Mouse (Mus musculus) midbrain, embryonic 15.5 days (tissue): ENCODE measurements at regions not wholly inside any gene's neighbourhood (a gene's known extent, or its start where the extent isn't known, plus 50 kb on each side); places are given as distances from the start of the nearest gene placed in this dataset.

Experiments
- ATAC-seq: fragments of 200-750 bp; cut with Nextera tagmentation; replicated peaks from 2 replicates; pipeline ENCODE4 v1.8.0; 2017; ENCODE audit warnings: moderate TSS enrichment
- H3K27ac ChIP-seq: fragments of 300-500 bp; sonication (generic); 2 replicates; pipeline ENCODE4 v1.5.1; 2015; ENCODE audit warnings: mild to moderate bottlenecking, inconsistent platforms
- H3K27me3 ChIP-seq: fragments of 300-500 bp; sonication (generic); replicated peaks from 2 replicates; pipeline ENCODE4 v1.6.1; 2015; ENCODE audit warnings: inconsistent platforms
- H3K36me3 ChIP-seq: fragments of 300-500 bp; sonication (generic); replicated peaks from 2 replicates; pipeline ENCODE4 v1.6.1; 2015; ENCODE audit warnings: inconsistent platforms
- H3K4me1 ChIP-seq: fragments of 300-500 bp; sonication (generic); 2 replicates; pipeline ENCODE4 v1.6.1; 2015; ENCODE audit warnings: inconsistent platforms
- H3K4me2 ChIP-seq: fragments of 300-500 bp; sonication (generic); 2 replicates; pipeline ENCODE4 v1.6.1; 2015; ENCODE audit warnings: inconsistent platforms, mild to moderate bottlenecking, moderate library complexity
- H3K4me3 ChIP-seq: fragments of 300-500 bp; sonication (generic); 2 replicates; pipeline ENCODE4 v1.5.1; 2015; ENCODE audit warnings: mild to moderate bottlenecking, inconsistent platforms
- H3K9ac ChIP-seq: fragments of 300-500 bp; sonication (generic); 2 replicates; pipeline ENCODE4 v1.6.1; 2015; ENCODE audit warnings: mild to moderate bottlenecking, inconsistent platforms
- H3K9me3 ChIP-seq: fragments of 300-500 bp; sonication (generic); 2 replicates; pipeline ENCODE4 v1.6.1; 2016; ENCODE audit warnings: inconsistent platforms
- WGBS: fragments of 180-500 bp; shearing (Covaris S2); methylation state at CpG from one replicate; pipeline ENCODE4 v1.1.7; 2015; ENCODE audit warnings: mixed read lengths; 5-methylcytosine and 5-hydroxymethylcytosine counted together

- Histone ChIP-seq H3K4me1 (peaks cover 50% of the 10 kb centered on the region), H3K27ac (peak overlapping the region; percentile 88), H3K4me3 (no peak overlapping the region), H3K27me3 (no peaks in the 10 kb centered on the region), H3K9me3 (no peaks in the 10 kb centered on the region), H3K4me2 (peak overlapping the region; percentile 36), H3K36me3 (no peaks in the 10 kb centered on the region), H3K9ac (peak overlapping the region; percentile 32)
- WGBS = 7% methylated on average over 14 of the region's 14 CpGs
- peak; percentile 21; the same call in 1 of the 2 replicates for ATAC-seq
Observed at GRCm38 (mm10) chr9:41612802-41613550, 451.5 kb upstream of the Ubash3b start.

- Histone ChIP-seq H3K4me2 (peak overlapping the region; percentile 36), H3K9ac (peak overlapping the region; percentile 21), H3K36me3 (no peaks in the 10 kb centered on the region), H3K4me3 (no peak overlapping the region), H3K9me3 (no peaks in the 10 kb centered on the region), H3K4me1 (peaks cover 50% of the 10 kb centered on the region), H3K27me3 (no peaks in the 10 kb centered on the region), H3K27ac (peak overlapping the region; percentile 88)
- WGBS = 6% methylated on average over 7 of the region's 7 CpGs
- peak; percentile 79 for ATAC-seq
Observed at GRCm38 (mm10) chr9:41612452-41612795, 450.9 kb upstream of the Ubash3b start.

DNA sequence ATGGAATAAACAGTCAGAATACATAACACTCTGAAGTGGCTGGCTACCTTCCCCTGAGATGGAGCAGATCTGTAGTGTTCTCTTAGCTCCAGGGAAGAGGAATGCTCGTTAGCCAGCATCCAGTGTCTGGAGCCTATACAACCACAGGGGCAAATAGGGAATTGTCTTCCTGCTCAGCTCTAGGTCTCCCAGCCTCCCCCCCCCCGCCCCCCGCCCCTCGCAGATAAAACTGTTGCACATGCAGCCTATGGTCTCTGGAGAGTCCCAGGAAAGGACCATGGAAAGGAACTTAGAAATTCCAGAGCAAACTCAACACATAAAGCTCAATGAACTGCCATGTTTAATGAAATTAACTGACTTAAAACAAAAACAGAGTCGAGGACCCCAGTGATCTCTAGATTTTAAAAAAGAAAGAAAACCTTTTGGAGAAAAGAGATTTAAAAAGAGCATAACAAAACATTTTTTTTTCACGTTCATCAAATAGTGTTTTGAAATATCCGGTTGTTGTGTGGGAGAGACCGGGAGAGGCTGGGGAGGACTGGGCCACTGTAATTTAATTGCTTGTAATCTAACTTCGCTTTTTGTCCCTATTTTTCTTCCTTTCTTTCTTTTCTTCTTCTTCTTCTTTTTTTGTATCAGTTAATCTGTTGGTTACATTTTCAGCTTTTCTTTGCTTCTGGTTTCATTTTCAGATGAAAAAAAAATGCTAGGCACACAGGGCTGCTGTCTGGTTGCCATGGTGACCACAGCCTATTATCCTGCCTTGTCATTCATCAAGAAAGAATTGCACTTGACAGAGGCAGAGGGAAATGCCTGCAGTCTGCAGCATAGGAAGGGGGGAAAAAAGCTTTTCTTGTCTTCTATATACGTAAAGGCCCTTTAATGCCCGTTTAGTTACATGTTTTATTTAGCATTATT, 450.3 kb upstream of the Ubash3b start:
- H3K4me1 ChIP-seq = peaks cover 52% of the 10 kb centered on the region
- no peak overlapping the region for H3K4me3 ChIP-seq

DNA sequence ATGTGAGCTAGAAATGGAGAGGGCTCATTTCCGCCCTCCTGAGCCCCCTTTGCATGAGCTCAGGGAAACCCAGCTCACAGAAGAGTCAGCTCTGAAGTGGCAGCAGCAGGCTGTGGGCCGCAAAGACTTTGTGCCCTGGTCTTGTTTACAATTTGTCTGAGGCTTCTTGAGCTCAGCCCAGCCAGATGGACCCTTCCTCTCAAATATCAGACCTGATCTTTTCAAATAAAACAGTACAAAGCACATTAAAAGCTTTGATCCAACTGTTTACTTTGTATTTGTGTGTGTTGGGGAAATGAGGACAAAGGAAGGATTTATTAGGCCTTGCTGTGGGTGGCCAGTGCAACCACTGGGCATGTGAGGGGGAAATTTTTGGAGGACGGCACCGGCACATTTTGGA, 448.9 kb upstream of the Ubash3b start:
- Histone ChIP-seq H3K36me3 (no peaks in the 10 kb centered on the region), H3K4me3 (no peak overlapping the region), H3K9ac (no peak overlapping the region), H3K4me2 (no peak overlapping the region), H3K9me3 (no peaks in the 10 kb centered on the region), H3K4me1 (peaks cover 66% of the 10 kb centered on the region), H3K27me3 (no peaks in the 10 kb centered on the region), H3K27ac (peak overlapping the region; percentile 88)
- 10% methylated on average over 4 of the region's 4 CpGs for WGBS
- no peak for ATAC-seq

More for the DNA sequence above, 450.3 kb upstream of the Ubash3b start:
- peak overlapping the region; percentile 21; the same call in 1 of the 2 replicates for H3K9ac ChIP-seq
- no peaks in the 10 kb centered on the region for H3K27me3 ChIP-seq
- H3K9me3 ChIP-seq = no peaks in the 10 kb centered on the region
- peak overlapping the region; percentile 88 for H3K27ac ChIP-seq
- H3K36me3 ChIP-seq = no peaks in the 10 kb centered on the region
- peak; percentile 94 for ATAC-seq
- peak overlapping the region; percentile 36 for H3K4me2 ChIP-seq
- 3% methylated on average over 11 of the region's 11 CpGs for WGBS

DNA sequence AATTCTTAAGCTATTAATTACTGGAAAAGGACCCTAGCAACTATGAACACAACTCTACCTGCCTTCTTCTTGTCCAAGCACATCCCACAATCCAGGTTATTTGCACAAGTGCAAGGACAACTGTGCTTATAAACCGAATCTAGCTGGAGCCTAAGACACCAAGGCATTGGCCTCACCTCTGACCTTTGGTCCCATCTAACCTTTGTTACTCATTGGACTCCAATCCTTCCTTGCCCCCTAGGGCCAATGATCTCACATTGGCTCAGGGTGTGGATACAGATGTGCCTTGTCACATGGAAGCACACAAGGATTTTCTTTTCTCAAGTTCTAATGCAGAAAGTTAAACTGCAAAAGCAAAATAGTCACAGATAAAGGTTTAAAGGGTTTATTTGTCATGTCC, 444.6 kb upstream of the Ubash3b start:
- 73% methylated on average over 1 of the region's 1 CpGs for WGBS
- peaks cover 37% of the 10 kb centered on the region for H3K4me1 ChIP-seq
- no peak for ATAC-seq

GRCm38 (mm10) chr9:41604916-41605315, 443.4 kb upstream of the Ubash3b start:
- peaks cover 37% of the 10 kb centered on the region for H3K4me1 ChIP-seq
- no peak for ATAC-seq
- no peaks in the 10 kb centered on the region for H3K27me3 ChIP-seq
- 30% methylated on average over 1 of the region's 1 CpGs for WGBS
- no peak overlapping the region for H3K4me3 ChIP-seq
- H3K9me3 ChIP-seq = no peaks in the 10 kb centered on the region
- no peaks in the 10 kb centered on the region for H3K36me3 ChIP-seq
- no peak overlapping the region for H3K4me2 ChIP-seq
- H3K9ac ChIP-seq = no peak overlapping the region
- H3K27ac ChIP-seq = peak overlapping the region; percentile 72

More for the DNA sequence above, 444.6 kb upstream of the Ubash3b start:
- no peaks in the 10 kb centered on the region for H3K27me3 ChIP-seq
- H3K9me3 ChIP-seq = no peaks in the 10 kb centered on the region
- H3K27ac ChIP-seq = peak overlapping the region; percentile 72
- H3K4me3 ChIP-seq = no peak overlapping the region
- H3K36me3 ChIP-seq = no peaks in the 10 kb centered on the region
- H3K4me2 ChIP-seq = no peak overlapping the region
- no peak overlapping the region for H3K9ac ChIP-seq

DNA sequence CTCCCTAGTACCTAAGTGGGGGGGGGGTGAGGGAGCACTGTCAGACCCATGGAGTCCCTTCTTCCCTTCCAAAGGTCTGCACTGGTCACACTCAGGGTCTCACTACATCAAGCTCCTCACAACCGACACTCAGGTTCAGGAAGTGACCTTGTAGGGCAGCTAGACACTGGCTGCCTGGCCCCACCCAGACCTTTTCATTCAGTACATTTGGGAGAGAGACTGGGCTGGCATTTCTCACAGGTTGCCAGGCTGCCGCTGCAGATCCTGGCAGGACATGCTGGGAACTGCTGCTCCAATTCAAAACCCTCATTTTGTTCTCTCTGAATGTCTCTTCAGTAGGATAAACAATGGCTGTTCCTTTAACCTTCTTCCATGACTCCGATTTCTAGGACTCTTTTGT, 439.3 kb upstream of the Ubash3b start:
- ATAC-seq = 0 out of 2 replicates have a peak, but pooled peaks have one; percentile 16
- no peak overlapping the region for H3K4me2 ChIP-seq
- 12% methylated on average over 3 of the region's 3 CpGs for WGBS
- no peaks in the 10 kb centered on the region for H3K36me3 ChIP-seq
- no peaks in the 10 kb centered on the region for H3K9me3 ChIP-seq
- H3K9ac ChIP-seq = no peak overlapping the region
- H3K4me1 ChIP-seq = peaks cover 57% of the 10 kb centered on the region
- H3K27ac ChIP-seq = peak overlapping the region; percentile 68
- H3K4me3 ChIP-seq = no peak overlapping the region
- H3K27me3 ChIP-seq = no peaks in the 10 kb centered on the region

GRCm38 (mm10) chr9:41599874-41600273, 438.4 kb upstream of the Ubash3b start:
- H3K4me1 ChIP-seq = peaks cover 56% of the 10 kb centered on the region
- H3K9me3 ChIP-seq = no peaks in the 10 kb centered on the region
- no CpG with 5 or more reads among the region's 1 CpGs for WGBS

DNA sequence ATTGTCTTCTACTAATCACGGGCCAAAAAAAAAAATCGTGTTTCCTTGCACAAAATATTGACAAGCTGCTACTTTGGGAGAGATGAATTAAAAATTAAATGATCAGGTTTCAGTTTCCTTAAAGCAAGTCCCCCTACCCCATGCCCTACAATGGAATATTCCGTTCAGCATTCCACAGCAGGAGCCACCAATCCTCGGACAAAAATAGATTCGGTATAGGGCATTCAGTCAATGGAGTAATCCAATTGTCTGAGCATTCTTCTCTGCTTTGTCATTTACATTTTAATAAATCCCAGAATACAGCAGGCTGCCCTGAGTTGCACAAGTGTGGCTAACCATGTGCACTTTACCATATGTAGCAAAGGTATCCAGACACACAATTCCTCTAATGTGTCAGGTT, 434.3 kb upstream of the Ubash3b start:
- Histone ChIP-seq H3K27ac (peak overlapping the region; percentile 81), H3K27me3 (no peaks in the 10 kb centered on the region), H3K4me1 (peaks cover 82% of the 10 kb centered on the region), H3K4me2 (peak overlapping the region; percentile 10; the same call in 1 of the 2 replicates), H3K4me3 (no peak overlapping the region), H3K9me3 (no peaks in the 10 kb centered on the region), H3K9ac (no peak overlapping the region; the same call in 1 of the 2 replicates), H3K36me3 (peaks cover 7% of the 10 kb centered on the region; the same call in 1 of the 2 replicates)
- WGBS = 13% methylated on average over 5 of the region's 5 CpGs
- no peak for ATAC-seq

More at GRCm38 (mm10) chr9:41599874-41600273, 438.4 kb upstream of the Ubash3b start:
- Histone ChIP-seq H3K9ac (no peak overlapping the region), H3K4me2 (no peak overlapping the region), H3K4me3 (no peak overlapping the region), H3K36me3 (no peaks in the 10 kb centered on the region), H3K27me3 (no peaks in the 10 kb centered on the region), H3K27ac (peak overlapping the region; percentile 68)
- no peak for ATAC-seq

GRCm38 (mm10) chr9:41593998-41594397, 432.5 kb upstream of the Ubash3b start:
- no peaks in the 10 kb centered on the region for H3K27me3 ChIP-seq
- no peak for ATAC-seq
- no peak overlapping the region for H3K9ac ChIP-seq
- no peak overlapping the region for H3K4me2 ChIP-seq
- peaks cover 84% of the 10 kb centered on the region for H3K4me1 ChIP-seq
- no peak overlapping the region for H3K4me3 ChIP-seq
- peaks cover 17% of the 10 kb centered on the region; the same call in 1 of the 2 replicates for H3K36me3 ChIP-seq
- 61% methylated on average over 7 of the region's 7 CpGs for WGBS
- no peaks in the 10 kb centered on the region for H3K9me3 ChIP-seq
- peak overlapping the region; percentile 72 for H3K27ac ChIP-seq

- Histone ChIP-seq H3K4me2 (no peak overlapping the region), H3K36me3 (peaks cover 17% of the 10 kb centered on the region; the same call in 1 of the 2 replicates), H3K9me3 (no peaks in the 10 kb centered on the region), H3K9ac (no peak overlapping the region), H3K27me3 (no peaks in the 10 kb centered on the region), H3K4me3 (no peak overlapping the region), H3K27ac (peak overlapping the region; percentile 72), H3K4me1 (peaks cover 83% of the 10 kb centered on the region)
- WGBS = 74% methylated on average over 4 of the region's 4 CpGs
- 0 out of 2 replicates have a peak, but pooled peaks have one; percentile 7 for ATAC-seq
Observed at GRCm38 (mm10) chr9:41592900-41593690, 431.6 kb upstream of the Ubash3b start.
